Mouse (Mus musculus) right cerebral cortex, postnatal 25 days (tissue): ENCODE results near the gene Tmod2.
"Not testable (repeated sequence)": the region's sequence is repeated elsewhere in the genome, so short reads cannot be mapped to it uniquely, and the experiment has no call there.

Source experiments
- DNase-seq: peaks from one replicate; pipeline ENCODE4 v3.0.0; 2022

Gene Tmod2

DNA sequence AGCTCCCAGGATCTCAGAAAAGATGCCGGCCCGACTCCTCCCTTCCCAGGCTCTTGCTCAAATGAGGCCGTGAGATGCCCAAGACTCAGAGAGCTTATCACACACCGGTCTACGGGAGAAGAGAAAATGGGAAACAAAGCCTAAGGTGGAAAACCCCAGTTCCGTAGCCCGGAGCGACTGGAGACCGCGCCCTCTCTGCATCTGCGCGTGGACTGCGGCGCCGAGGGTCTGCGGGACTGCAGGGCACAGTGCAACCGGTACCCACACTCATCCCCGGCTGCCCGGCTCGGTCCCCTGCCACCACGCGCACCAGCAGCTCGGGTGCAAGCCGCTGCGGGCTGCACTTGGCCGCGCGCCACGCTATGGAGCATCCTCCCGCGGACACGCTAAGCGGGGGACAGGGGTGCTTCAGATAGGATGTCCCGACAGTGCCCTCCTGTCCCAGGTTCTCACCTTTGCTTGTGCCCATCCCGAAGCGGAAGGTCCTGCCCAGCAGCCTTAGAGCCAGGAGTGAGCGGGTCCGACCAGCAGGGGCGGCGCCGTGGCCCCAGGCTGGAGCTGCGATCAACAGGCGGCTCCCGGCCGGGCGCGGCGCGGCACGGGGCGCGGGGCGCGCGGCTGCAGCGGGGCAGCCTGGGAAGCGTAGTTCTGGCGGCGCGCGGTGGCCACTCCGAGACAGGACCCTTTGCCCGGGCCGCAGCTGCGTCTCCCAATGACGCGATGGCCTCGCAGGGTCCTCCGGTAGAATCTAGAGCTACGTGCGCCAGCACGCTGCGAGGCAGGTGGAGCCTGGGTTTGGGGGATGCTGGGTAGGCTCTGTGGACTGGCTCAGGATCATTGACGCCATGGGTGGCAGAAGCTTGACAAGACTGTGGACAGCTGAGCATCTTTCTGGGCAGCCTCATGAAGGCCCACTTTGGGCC, at the start of gene Tmod2:
Gene Tmod2, minus strand, starts transcription at position 755 of the 923 bp plus-strand sequence.
- peak; percentile 88 for DNase-seq

DNA sequence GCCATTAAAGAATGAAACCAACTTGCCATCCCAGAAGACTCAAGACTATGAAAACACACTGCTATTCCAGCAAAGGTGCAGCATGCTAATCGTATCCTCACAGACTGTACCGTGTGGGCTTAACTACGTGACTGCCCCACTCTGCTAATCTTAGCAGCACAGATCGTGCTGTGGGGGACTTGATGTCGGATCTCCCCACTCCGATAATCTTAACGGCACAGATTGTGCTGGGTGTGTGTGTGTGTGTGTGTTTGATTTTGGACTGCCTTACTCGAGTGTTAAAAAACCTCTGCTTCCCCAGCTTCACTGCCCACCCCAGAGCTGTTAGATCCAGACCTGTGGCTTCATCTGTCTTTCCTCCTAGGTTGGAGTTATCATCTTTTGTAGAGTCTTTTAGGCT, 49.8 kb upstream of the Tmod2 start:
- peak; percentile 55 for DNase-seq

DNA sequence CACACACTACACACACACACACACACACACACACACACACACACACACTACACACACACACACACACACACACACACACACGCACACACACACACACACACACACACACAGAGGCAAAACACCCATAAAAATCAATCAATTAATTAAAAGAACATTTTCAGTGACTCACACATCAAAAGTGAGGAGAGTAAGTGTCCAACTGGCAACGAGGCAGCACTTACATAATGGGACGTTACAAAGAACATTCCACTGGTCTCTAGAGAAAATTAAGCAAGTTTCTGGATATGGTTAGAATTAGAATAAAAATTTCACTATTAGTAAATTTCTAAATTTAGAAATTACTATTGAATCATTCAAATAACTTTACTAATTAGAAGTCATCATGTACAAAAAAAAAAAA, 45.3 kb upstream of the Tmod2 start:
- DNase-seq = not testable (repeated sequence)

DNA sequence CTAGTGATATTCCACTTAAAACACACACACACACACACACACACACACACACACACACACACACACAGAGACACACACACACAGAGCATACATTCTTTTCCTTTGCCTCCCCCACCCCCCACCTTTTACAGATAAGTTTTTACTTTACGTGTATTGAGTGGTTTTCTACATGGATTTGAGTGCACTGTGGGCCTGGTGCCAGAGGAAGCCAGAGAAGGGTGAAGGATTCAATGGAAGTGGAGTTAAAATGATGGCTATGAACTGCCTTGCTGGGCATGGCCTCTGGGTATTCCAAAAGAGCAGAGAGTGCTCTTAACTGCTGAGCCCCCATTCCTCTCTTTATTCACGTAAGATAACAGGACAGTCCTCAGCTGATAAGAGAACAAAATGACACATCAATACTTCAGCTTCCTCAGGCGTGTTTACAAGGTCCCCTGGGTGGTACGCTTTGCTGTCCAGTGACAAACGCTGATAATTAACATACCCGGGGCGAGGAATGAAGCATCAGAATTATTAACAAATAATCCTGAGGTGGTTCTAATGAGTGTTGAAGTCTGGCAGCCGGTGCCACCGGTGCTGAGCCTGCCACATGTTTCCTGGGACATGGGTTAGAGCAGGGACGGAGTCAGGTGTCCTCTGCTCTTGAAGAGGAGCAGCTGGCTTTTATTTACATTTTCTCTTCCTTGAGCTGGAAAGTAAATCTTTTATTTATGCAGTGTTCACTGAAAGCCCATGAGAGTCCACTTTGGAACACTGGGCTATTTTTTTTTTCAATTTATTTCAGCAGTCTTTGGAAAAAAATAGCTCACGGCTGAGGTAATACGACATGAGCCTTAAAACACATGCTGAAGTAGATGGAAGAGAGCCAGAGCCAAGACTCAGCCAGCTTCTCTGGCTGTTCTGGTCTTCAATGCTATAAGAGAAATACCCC, 43.1 kb upstream of the Tmod2 start:
- peak; percentile 30 for DNase-seq

DNA sequence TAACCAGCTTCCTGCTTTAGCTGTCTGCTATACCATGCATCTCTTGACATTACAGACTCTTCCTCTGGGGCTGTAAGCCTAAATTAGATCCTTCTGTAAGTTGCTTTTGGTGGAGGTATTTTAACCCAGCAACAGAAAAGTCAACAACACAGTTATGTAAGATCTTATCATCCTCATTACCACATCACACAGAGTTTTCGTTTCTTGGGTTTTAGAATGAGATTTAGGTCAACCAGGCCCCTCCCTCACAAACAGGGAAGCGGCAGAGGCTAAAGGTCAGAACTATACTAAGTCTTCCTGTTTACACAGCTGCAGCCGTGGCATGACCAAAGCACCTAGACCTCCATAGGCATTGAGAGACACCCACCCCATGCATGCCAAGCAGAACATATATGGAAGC, 34.3 kb upstream of the Tmod2 start:
- no peak for DNase-seq

DNA sequence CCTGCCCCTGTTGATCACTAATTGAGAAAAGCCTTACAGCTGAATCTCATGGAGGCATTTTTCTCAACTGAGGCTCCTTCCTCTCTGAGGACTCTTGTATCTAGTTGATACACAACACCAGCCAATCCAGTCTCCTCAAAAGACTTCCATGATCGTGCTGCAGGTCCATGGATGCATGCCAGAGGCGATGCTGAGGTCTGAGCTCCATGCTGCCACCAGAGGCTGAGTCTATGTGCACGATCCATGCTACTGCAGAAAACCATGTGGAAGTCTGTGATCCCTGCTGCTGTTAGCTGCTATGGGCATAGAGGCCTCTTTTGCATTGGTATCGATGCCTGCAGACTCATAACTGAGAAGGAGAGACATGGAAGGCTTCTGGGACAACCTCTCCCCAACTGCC, 23.1 kb upstream of the Tmod2 start:
- no peak for DNase-seq

DNA sequence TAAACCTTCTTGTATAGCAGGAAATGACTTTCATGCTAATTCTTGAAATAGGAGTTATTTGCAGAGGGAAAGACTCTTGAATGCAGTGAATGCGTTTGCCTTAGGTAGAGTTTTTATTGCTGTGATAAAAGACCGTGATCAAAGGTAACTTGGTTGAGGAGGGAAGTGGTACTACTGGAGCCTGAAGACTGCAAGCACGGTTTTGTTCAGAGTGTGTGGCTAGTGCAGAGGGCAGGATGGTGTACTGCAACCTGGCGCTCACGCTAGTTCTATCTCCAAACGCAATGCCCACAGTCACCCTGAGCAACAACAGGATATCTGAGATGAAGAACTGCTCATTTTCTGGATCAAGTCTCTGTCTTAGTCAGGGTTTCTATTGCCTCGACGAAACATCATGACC, 22.5 kb upstream of the Tmod2 start:
- no peak for DNase-seq

DNA sequence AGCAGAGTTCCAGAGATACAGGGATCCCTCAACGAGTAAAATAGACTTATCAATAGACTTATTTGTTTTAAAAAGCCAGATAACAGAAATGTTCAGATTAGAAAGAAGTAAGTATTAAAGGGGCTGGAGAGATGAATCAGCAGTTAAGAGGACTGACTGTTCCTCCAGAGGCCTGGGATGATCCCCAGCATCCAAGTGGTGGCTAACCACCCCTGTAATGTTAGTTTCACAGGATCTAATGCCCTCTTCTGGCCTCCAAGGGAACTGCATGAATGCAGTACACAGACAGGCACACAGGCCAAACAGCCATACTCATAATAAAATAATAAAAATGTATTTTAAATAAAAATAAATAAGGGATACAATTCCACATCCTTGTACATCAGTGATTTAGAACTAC, 21.8 kb upstream of the Tmod2 start:
- no peak for DNase-seq

DNA sequence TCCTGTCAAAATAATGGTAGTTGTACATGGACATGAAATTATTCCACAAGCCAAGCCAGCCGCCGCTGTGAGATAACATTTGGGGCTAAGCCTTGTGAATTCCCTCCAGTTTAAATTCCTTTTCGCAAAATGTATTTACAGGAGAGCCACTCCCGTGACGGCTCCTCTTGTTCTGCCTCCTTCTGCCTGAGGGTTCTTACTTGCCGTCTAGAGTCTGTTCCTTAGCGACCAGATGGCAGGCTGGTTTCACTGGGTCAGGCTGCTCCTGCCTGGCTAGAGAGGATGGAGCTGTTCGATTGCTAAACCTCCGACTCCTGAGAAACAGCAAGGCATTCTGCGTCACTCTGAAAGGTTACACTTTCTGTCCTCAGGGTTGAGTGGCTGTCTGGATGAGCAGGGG, 21.0 kb upstream of the Tmod2 start:
- no peak for DNase-seq

DNA sequence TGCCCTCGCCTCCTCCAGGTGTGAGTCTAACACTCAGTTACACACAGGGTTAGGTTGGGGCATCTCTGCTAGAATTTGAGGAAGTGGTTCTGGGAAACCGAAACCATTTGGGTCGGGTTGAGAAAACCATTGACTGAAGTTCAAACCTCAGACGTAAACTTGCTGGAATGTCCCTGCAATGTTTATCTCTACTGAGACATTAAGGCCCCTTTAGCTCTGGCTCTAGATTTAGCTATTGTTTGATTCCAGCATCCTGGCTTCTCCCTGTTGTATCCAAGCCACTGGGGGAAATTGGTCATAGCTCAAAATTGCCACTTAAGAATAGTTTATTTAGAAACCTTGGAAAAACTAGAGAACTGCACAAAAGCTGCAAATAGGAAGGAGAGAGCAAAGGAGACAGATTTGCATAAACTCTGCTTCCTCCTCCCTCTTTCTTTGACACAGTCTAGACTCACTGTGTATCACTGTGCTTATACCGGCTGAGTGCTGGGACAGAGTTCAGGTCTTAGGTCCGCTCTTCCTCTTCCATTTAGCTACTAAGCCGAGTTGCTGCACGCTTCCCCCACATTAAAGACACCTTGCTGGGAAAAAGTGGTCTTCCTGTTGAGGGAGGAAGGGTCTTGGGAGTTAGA, 19.8 kb upstream of the Tmod2 start:
- DNase-seq = no peak

DNA sequence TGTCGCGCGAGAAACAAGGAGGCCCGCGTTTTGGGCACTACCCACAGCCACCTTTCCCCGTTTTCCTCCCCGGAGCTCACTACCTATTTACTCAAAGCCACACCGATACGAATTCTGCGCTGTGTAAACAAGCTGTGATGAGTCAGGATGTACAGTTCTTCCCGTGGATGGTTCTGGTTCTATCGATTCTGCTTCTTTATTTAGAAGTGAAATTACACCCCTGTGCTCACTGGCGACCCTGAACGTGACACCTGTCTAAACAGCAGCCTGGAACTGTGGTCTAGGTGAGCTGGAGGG, 15.1 kb upstream of the Tmod2 start:
- no peak for DNase-seq

DNA sequence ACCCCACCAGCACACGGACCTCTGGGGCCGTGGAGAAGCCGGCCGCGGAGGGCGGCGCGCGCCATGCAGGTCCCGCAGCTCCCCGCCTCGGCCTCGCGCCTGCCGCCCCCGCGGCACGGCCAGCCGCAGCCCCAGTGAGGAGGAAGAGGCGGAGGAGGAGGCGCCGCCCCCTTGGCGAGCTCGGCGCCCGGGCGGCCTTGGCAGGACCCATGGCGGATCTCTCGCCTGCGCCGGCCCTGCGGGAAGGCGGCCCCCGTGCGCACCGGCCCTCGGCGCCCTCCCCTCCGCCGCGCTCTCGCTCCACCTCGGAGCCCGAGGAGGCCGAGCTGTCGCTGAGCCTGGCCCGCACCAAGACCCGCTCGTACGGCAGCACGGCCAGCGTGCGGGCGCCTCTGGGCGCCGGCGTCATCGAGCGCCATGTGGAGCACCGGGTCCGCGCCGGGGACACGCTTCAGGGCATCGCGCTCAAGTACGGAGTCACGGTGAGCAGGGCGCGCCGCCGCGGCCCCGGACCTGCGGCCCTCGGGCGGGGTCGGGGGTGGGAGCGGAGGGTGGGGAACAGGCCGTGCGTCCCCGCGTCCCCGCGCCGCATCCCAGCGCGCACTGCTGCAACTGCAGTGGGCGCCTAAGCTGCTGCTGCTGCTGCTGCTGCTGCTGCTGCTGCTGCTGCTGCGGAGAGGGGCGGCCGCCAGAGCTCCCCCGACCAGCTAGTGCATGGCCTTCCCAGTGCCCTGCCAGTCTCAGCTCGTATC, 14.6 kb upstream of the Tmod2 start, which contains the start of gene Lysmd2:
Gene Lysmd2, plus strand, starts transcription at position 186 of the 752 bp plus-strand sequence.
- peak; percentile 85 for DNase-seq

DNA sequence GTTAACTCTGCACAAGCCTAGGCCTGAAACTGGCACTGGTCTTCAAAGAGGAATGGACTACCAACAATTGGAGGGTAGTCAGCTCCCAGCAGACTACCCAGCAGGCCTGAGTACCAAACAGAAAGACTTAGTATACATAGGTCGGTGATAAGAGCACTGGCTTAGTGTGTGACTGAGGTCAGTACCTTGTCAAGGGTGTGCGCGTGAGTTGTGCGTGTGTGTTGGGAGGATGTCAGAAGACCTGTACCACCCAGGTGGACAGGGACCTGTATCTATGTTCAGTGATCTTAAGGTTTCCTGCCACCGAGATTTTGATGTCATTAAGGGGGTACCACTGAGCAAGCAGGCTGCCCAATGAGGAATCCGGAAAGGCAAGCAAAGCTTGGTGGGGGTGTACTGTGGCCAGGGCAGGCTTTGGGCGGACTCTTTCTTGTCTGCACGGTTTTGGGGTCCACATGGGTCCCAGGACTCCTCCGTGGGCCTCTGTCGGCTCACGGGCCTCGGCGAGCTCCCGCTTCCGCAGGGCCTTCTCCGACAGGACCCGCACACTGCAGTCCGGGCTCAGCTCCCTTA, 13.9 kb upstream of the Tmod2 start:
- no peak for DNase-seq

DNA sequence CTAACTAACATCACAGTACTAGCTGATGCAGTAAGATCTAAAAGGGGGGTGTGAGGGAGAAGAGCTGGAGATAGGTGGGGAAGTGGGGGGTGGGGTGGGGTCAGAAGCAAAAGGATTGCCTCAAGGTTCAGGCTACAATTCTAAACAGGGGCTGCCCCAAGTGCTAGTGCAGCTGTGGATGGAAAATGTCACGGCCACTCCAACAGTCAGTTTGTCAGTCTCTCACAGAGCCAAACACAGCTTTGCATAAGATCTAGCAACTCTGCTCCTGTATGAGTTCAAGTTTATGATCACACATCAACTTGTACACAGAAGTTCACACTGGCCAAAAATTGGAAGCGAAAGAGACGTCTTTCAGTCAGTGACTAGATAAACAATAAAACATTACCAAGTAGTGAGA, 10.3 kb upstream of the Tmod2 start:
- DNase-seq = no peak

DNA sequence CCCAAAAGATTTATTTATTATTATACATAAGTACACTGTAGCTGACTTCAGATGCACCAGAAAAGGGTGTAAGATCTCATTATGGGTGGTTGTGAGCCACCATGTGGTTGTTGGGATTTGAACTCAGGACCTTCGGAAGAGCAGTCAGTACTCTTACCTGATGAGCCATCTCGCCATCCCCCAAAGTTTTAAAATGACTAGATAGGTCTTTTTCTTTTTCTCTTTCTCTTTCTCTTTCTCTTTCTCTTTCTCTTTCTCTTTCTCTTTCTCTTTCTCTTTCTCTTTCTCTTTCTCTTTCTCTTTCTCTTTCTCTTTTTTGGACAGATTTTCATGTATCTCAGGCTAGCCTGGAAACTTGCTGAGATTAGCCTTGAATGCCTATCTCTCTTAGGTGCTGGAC, 8.6 kb upstream of the Tmod2 start:
- DNase-seq = not testable (repeated sequence)

DNA sequence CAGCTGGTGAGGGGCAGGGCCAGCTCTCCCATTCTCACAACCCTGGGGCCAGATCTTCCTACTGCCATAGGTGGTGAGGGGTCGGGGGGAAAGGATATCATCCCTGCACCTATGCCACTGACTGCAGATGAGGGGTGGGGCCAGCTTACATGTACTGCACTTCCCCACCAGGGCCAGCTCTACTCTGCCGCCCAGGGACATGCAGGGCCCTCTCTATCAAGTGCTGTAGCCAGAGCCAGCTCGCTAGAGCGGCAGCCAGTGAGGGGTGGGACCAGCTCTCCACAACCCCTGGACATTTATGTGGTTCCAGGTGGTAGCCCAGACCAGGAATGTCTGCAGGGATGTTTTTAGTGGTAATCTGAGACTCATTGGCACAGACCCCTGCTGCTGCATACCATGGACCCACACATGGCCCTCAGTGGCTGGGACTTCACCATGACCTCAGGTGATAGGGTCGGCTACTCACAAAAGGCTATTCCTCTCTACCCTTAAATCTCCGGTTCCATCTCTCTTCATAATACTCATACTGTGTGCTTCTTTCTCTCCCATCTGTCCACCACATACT, 7.8 kb upstream of the Tmod2 start:
- DNase-seq = no peak

DNA sequence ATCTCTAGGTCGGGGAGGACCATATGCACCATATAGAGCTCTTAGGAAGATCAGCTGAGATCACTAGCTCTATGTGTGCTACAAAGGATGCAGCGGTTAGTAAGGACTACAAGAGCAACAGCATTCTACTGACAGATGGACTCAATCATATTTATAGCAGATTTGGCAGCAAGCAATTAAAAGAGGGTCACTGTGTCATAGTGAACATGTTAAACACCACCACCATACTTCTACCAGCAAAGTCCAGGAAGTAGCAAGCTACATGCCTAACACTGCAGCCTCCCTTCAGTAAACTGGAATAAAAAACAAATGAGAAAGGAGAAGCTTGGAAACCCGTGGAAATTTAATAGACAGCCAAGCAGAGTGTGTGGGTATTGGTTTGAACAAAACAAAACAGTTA, 5.4 kb upstream of the Tmod2 start:
- DNase-seq = no peak

DNA sequence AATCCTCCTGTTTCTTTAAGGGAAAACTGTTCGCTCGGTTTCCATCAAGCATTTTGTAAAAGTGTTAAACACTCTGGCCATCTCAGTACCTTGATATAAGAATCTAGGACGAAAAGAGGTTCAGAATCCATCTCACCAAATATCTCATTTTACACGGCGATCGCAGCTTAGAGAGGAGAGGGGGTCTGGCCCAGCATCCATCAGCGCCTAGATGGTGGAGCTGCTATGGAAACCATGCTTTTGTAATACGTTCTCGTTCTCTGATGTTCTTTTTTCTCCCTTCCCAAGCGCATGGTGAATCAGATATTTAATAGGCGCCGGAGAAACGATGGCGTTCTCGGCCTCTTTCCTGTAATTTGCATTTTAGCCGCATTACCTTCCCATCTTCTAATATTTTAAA, 1.2 kb downstream of the Tmod2 start:
- no peak for DNase-seq

DNA sequence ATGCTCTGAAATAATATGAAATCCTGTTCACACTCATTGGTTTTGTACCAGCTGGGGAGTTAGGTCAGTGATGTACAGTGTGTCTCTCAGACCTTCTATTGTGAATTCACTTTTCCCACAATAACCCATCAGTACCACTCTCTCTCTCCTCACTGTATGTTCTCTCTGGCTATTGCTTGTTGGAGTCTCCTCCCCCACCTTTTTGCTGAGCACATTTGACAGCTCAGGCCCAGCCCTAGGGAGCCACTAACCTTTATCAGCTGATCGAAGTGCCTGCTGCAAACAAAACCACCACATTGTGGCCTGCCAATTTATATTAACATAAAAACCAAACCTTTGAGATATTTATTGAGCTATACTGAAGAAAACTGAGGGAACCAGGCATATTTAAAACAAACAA, 1.6 kb downstream of the Tmod2 start:
- DNase-seq = no peak

DNA sequence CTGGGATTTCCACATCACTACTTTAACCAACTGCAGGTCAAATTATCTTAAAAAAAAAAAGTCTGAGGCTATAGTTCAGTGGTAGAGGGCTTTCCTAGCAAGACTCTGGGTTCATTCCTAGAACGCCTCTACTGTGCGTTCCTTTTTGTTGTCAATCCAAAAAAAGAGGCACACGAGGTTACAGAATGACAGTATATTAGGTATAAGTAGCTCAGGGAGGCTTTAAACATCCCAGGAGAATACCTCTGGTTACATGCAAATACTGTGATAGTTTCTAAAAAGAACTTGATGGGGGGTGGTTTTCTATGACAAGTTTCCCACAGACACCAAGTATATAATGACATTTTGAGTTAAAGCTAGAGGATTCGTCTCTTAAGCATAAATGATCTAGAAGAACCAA, 3.6 kb downstream of the Tmod2 start:
- no peak for DNase-seq

DNA sequence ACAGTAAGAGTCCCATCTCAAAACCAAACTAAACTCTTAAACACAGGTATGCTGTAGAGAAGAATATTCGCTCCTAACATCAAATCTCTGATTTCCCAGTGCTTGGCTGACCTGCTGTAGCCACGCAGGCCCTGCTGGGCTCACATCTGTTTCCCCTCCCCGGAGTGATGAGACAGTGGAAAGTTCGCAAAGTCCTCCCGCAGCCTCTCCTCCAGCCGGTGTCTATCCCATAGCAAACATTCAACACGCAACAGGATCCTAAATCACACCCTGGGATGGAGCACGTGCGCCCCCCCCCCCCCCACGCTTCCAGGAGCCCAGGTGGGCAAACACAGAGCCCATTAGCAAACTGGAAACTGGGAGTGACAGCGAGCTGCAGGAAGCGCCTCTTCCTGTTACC, 9.6 kb downstream of the Tmod2 start:
- DNase-seq = no peak
